Mouse (Mus musculus) heart, adult 2 months (tissue): ENCODE results near the gene Gm8773. TPM values are rescaled to one million over a fixed set of nuclear protein-coding genes. Genes with fewer than 3 reads are reported as not detected.

Experiments used
- DNase-seq, 2 experiments: peaks; one replicate each; pipeline ENCODE4 v3.0.0; 2021
- H3K27ac ChIP-seq: fragments of 200-600 bp; 2 replicates; pipeline ENCODE4 v1.8.1; 2022
- H3K27me3 ChIP-seq: fragments of 200-500 bp; 2 replicates; pipeline ENCODE4 v1.6.1; 2012; ENCODE audit warnings: mild to moderate bottlenecking, low read length, inconsistent platforms, mixed read lengths; ENCODE audit not compliant: control insufficient read depth, insufficient read depth
- H3K36me3 ChIP-seq: fragments of 200-500 bp; 2 replicates; pipeline ENCODE4 v1.6.1; 2012; ENCODE audit warnings: low read length, inconsistent platforms; ENCODE audit not compliant: control insufficient read depth, insufficient read depth
- H3K4me1 ChIP-seq: fragments of 200-500 bp; 2 replicates; pipeline ENCODE4 v1.6.1; 2011; ENCODE audit warnings: low read length; ENCODE audit not compliant: control insufficient read depth, insufficient read depth
- H3K4me3 ChIP-seq: fragments of 200-600 bp; 2 replicates; pipeline ENCODE4 v1.8.1; 2022
- H3K79me2 ChIP-seq: fragments of 200-500 bp; replicated peaks from 2 replicates; pipeline ENCODE4 v1.6.1; 2012; ENCODE audit warnings: mild to moderate bottlenecking, inconsistent platforms, low read length, moderate library complexity, mixed read lengths; ENCODE audit not compliant: control insufficient read depth, insufficient read depth
- H3K9ac ChIP-seq: fragments of 200-500 bp; 2 replicates; pipeline ENCODE4 v1.6.1; 2012; ENCODE audit warnings: low read depth, mild to moderate bottlenecking, control low read depth, inconsistent platforms, low read length, mixed read lengths
- CTCF ChIP-seq: fragments of 200-600 bp; IDR thresholded peaks from 2 replicates; pipeline ENCODE4 v1.8.1; 2022; ENCODE audit warnings: antibody characterized with exemption, mild to moderate bottlenecking, moderate library complexity
- EP300 ChIP-seq: fragments of 200-500 bp; IDR thresholded peaks from 2 replicates; pipeline ENCODE4 v1.6.1; 2011; ENCODE audit warnings: low read depth, low read length, control low read depth; ENCODE audit not compliant: insufficient read depth
- POLR2A ChIP-seq: fragments of 200-500 bp; IDR thresholded peaks from 2 replicates; pipeline ENCODE4 v1.6.1; 2011; ENCODE audit warnings: mild to moderate bottlenecking, low read depth, low read length, control low read depth; ENCODE audit not compliant: insufficient read depth
- WGBS: fragments of 180-500 bp; shearing (Covaris S2); methylation state at CpG from one replicate; pipeline ENCODE4 v1.1.7; 2018; 5-methylcytosine and 5-hydroxymethylcytosine counted together
- intact Hi-C: fragments of 180-260 bp; cut with DNase I; formaldehyde crosslinking; loops from one replicate; pipeline ENCODE4 v1.15.1; 2025
- polyA plus RNA-seq: library from polyadenylated mRNA; depleted of rRNA; stranded (reverse); fragments of >200 nt; gene quantifications from 2 replicates; pipeline ENCODE4 v1.2.3, GENCODE M21; 2012
- total RNA-seq, 2 experiments: library from RNA; stranded (reverse); gene quantifications; 2 replicates each; pipeline ENCODE4 v1.2.3; 2021

Gene Gm8773
- total and polyA plus RNA-seq, 3 experiments: 0.08 TPM; not detected in 2

DNA sequence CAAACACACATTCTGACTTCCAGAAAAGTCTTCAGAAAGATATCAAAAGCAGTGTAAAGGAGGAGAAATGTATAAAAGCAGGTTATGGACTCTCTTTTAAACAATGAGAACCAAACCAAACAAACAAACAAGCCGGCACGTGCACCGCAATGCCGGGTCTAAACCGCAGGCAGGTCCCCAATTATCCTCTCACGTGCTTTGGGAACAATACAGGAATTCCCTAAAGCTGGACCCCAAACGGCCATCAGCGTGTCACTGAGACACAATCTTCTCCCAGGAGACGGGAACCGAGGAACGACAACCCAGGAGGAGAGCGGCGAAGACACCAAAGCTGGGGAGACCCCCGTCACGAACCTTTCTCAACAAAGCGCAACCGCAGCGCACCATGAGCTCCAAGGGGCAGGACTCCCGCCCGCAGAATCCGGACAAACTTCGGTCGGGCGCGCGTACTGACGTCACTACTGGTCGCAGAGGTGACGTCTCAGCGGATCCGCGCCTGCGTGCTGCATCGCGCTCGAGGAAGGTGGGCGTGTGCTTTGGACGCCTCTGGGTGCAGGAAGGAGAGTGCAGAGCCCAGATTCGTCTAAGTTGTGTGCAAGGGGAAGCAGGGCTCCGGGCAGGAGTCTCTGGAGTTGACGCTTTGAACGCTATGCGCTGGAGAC is 14.4 kb upstream of the Gm8773 start, which contains the start of gene Gtpbp10:
Gene Gtpbp10, minus strand, starts transcription at position 460 of the 662 bp plus-strand sequence.
- TF ChIP-seq POLR2A (peak; percentile 79), CTCF (no peak), EP300 (0 out of 2 replicates have a peak, but pooled peaks have one; percentile 50)
- peak within 1 kb of the TSS; percentile 70 for H3K27ac ChIP-seq
- H3K4me1 ChIP-seq: no peaks in the 10 kb centered on the region
- H3K9ac ChIP-seq: peak within 1 kb of the TSS; percentile 61
- under 1% methylated on average over 43 of the region's 43 CpGs for WGBS
- H3K79me2 ChIP-seq: no peaks in the 10 kb centered on the region
- peak; percentile 92 to 96 for DNase-seq
- H3K36me3 ChIP-seq: no peaks in the 10 kb centered on the region
- 0 out of 2 replicates have a peak, but pooled peaks cover 1% of the 10 kb centered on the region for H3K27me3 ChIP-seq
- H3K4me3 ChIP-seq: peak within 1 kb of the TSS; percentile 57
- intact Hi-C loops: loop anchor here (1.0 kb wide), 1 partner anchor 44 kb away; no protein-coding TSS in a partner anchor

DNA sequence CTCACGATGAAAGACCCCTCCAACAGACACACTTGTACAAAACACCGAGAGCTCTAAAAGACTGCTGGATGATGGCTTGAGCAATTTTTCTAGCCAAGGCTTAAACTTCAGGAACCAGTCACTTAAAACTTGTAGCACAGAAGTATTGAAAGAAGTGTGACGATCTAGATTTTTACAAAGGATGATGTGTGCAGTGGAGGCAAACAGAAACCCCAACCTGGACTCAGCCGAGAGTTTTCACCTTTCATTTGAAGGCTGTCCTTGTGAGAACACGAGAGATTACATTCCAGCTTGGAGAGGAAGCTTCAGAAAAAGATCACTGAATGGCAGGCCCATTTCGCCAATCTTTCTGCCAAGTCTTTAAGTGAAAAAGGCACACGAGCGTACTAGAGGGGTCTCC is 13.8 kb upstream of the Gm8773 start:
- Histone ChIP-seq H3K9ac (peak overlapping the region; percentile 34), H3K27ac (peak overlapping the region; percentile 70; the same call in 1 of the 2 replicates), H3K4me3 (peak overlapping the region; percentile 57), H3K79me2 (no peaks in the 10 kb centered on the region), H3K27me3 (0 out of 2 replicates have a peak, but pooled peaks cover 1% of the 10 kb centered on the region), H3K4me1 (no peaks in the 10 kb centered on the region), H3K36me3 (no peaks in the 10 kb centered on the region)
- DNase-seq: no peak
- intact Hi-C loops: loop anchor here (1.0 to 5.0 kb wide), 2 partner anchors 44 to 103 kb away; partner anchors contain the start of gene Cfap69
- WGBS: 35% methylated on average over 8 of the region's 8 CpGs
- TF ChIP-seq CTCF (no peak), EP300 (no peak), POLR2A (no peak)

DNA sequence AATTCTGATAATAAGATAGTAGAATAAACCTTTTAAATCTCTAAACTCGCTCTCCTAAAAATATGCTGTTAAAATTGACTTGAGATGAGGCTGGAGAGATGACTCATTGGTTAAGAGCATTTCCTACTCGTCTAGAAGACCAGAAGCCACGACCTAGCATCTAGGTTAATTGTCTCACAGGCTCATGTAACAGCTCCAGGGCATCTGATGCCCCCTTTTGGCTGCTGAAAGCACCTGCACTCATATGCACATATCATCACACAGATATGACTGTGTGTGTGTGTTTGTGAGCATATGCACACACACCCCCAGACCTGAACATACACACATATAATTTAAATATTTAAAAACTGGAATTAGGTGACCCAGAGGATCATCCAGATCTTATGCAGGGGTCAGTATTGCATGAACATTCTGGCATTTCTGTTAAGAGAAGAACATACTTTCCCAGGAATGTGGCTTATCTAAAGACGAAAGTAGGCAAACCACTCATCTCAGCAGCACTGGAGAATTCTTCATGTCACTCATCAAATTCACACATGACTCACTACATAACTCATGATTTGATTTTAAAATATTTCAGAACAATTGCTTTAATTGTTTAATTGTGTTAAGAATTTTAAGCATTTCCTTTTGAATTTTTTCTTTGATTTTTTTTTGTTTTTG is 12.4 kb upstream of the Gm8773 start:
- intact Hi-C loops: loop anchor here (5.0 kb wide), 1 partner anchor 101 kb away; the partner anchor contains the start of gene Cfap69
- no peaks in the 10 kb centered on the region for H3K79me2 ChIP-seq
- no peak overlapping the region for H3K9ac ChIP-seq
- 65% methylated on average over 4 of the region's 4 CpGs for WGBS
- H3K27me3 ChIP-seq: 0 out of 2 replicates have a peak, but pooled peaks cover 1% of the 10 kb centered on the region
- no peak for DNase-seq
- no peaks in the 10 kb centered on the region for H3K4me1 ChIP-seq
- no peaks in the 10 kb centered on the region for H3K36me3 ChIP-seq
- no peak for TF ChIP-seq EP300
- H3K4me3 ChIP-seq: no peak overlapping the region
- H3K27ac ChIP-seq: no peak overlapping the region

DNA sequence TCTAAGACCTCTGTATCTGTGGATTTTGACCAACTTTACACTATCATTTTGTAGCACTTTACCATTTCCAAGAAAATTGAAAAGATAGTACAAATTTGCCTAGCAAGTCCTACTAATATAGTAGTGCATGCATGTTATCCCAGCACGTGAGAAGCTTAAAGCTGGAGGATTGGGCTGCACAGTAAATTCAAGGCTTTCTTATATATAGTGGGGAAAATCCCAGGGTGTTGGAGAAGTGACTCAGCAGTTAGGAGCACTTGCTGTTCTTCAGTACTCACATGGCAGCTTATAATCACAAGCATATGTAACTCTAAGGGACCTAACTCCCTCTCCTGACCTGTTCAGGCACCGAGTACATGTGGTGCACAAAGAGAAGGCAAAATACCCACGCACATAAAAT is 11.2 kb upstream of the Gm8773 start:
- intact Hi-C loops: loop anchor here (5.0 kb wide), 1 partner anchor 100 kb away; the partner anchor contains the start of gene Cfap69
- Histone ChIP-seq H3K4me1 (no peaks in the 10 kb centered on the region), H3K79me2 (no peaks in the 10 kb centered on the region), H3K9ac (no peak overlapping the region), H3K27ac (no peak overlapping the region), H3K27me3 (0 out of 2 replicates have a peak, but pooled peaks cover 1% of the 10 kb centered on the region), H3K4me3 (no peak overlapping the region), H3K36me3 (no peaks in the 10 kb centered on the region)
- 66% methylated on average over 3 of the region's 3 CpGs for WGBS
- TF ChIP-seq EP300 (no peak), POLR2A (no peak), CTCF (no peak)
- no peak for DNase-seq

DNA sequence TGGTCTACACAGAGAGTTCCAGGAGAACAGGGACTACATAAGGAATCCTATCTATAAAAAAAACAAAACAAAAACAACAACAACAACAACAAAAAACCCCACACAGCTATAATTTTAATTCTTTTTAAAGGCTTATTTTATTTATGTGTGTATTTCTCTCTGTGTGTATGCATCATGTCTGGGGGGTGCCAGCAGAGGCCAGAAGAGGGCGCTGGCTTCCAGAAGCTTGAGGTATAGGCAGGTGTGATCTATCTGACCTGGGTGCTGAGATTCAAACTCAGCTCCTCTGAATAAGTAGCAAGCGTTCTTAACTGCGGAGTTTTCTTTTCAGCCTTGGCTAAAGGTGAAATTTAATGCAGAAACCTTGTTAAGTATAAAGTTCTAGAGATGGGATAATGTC is 14.1 kb downstream of the Gm8773 start:
- Histone ChIP-seq H3K27ac (no peak overlapping the region), H3K4me1 (no peaks in the 10 kb centered on the region), H3K9ac (no peak overlapping the region), H3K36me3 (no peaks in the 10 kb centered on the region), H3K4me3 (no peak overlapping the region), H3K27me3 (no peaks in the 10 kb centered on the region), H3K79me2 (no peaks in the 10 kb centered on the region)
- DNase-seq: no peak
- intact Hi-C loops: no loop called here
- 82% methylated on average over 3 of the region's 3 CpGs for WGBS
- no peak for TF ChIP-seq EP300

DNA sequence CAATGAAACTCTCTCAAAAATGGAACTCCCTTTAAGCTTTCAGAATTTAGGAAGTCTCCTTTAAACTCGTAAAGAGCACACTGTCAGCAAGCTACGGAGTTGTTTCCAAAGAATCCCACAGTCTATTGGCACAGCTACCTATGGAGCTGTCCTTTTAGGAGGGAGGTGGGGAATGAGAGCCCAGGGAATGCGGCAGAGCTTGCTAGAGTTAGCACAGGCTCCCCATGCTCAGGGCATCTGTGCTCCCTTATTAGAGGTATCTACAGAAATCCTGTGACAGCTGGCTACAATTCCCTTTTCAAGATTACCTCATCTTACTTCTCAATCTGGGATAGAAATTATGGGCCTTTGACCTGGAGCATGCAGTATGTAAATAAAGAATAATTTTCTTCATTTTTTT is 36.9 kb downstream of the Gm8773 start:
- no peaks in the 10 kb centered on the region for H3K79me2 ChIP-seq
- H3K4me3 ChIP-seq: no peak overlapping the region
- no peak for DNase-seq
- no peak overlapping the region for H3K9ac ChIP-seq
- H3K36me3 ChIP-seq: no peaks in the 10 kb centered on the region
- H3K4me1 ChIP-seq: no peaks in the 10 kb centered on the region
- H3K27ac ChIP-seq: no peak overlapping the region
- intact Hi-C loops: no loop called here
- H3K27me3 ChIP-seq: no peaks in the 10 kb centered on the region
- 40% methylated on average over 3 of the region's 3 CpGs for WGBS
- TF ChIP-seq POLR2A (no peak), CTCF (no peak), EP300 (no peak)
